Mouse (Mus musculus) liver, postnatal 0 days (tissue): ENCODE measurements around the gene Slc17a1.

ENCODE experiments used
- CTCF ChIP-seq: sonication (generic); IDR thresholded peaks from 2 replicates; pipeline ENCODE4 v1.5.1; 2016; ENCODE audit warnings: antibody characterized with exemption, low read depth
- EP300 ChIP-seq: IDR thresholded peaks from 2 replicates; pipeline ENCODE4 v1.6.1; 2016; ENCODE audit warnings: antibody characterized with exemption, low read depth, mild to moderate bottlenecking

GRCm38 (mm10) chr13:23930461-23930860, 62.9 kb downstream of the Slc17a1 start:
- TF ChIP-seq CTCF (no peak), EP300 (no peak)
